Mouse (Mus musculus) ES-Bruce4 (cell line): ENCODE results near the gene Chit1. TPM values are rescaled to one million over a fixed set of nuclear protein-coding genes. Genes with fewer than 3 reads are reported as not detected.

Source experiments
- H3K27ac ChIP-seq: 2 replicates; pipeline ENCODE4 v1.5.1; 2012; ENCODE audit warnings: low read length, inconsistent platforms; ENCODE audit not compliant: insufficient read depth
- H3K27me3 ChIP-seq: 2 replicates; pipeline ENCODE4 v1.6.1; 2012; ENCODE audit warnings: mild to moderate bottlenecking, low read length, inconsistent platforms; ENCODE audit not compliant: control insufficient read depth, poor library complexity, insufficient read depth, severe bottlenecking
- H3K36me3 ChIP-seq: 2 replicates; pipeline ENCODE4 v1.6.1; 2012; ENCODE audit warnings: inconsistent platforms, mild to moderate bottlenecking, low read length, moderate library complexity; ENCODE audit not compliant: control insufficient read depth, poor library complexity, insufficient read depth, severe bottlenecking
- H3K4me1 ChIP-seq: one replicate; pipeline ENCODE4 v1.8.1; 2011; ENCODE audit warnings: low read length; ENCODE audit not compliant: control insufficient read depth, insufficient read depth
- H3K4me3 ChIP-seq: 2 replicates; pipeline ENCODE4 v1.5.1; 2011; ENCODE audit warnings: low read depth, mild to moderate bottlenecking, low read length
- H3K9ac ChIP-seq: 2 replicates; pipeline ENCODE4 v1.6.1; 2012; ENCODE audit warnings: low read depth, mild to moderate bottlenecking, inconsistent platforms; ENCODE audit not compliant: poor library complexity, severe bottlenecking
- H3K9me3 ChIP-seq: replicated peaks from 2 replicates; pipeline ENCODE4 v1.6.1; 2012; ENCODE audit warnings: mild to moderate bottlenecking, low read length, inconsistent platforms; ENCODE audit not compliant: control insufficient read depth, poor library complexity, insufficient read depth, severe bottlenecking
- CTCF ChIP-seq: IDR thresholded peaks from one replicate; pipeline ENCODE4 v1.8.1; 2011; ENCODE audit warnings: low read depth, low read length
- EP300 ChIP-seq: IDR thresholded peaks from 2 replicates; pipeline ENCODE4 v1.6.1; 2011; ENCODE audit warnings: low read depth, low read length; ENCODE audit not compliant: insufficient read depth
- POLR2A ChIP-seq: IDR thresholded peaks from one replicate; pipeline ENCODE4 v1.8.1; 2011; ENCODE audit warnings: low read length; ENCODE audit not compliant: insufficient read depth
- polyA plus RNA-seq: library from polyadenylated mRNA; stranded (reverse); fragments of >200 nt; gene quantifications from 2 replicates; pipeline ENCODE4 v1.2.4, GENCODE M21; 2011; ENCODE audit warnings: low read depth; ENCODE audit not compliant: missing spikeins, insufficient read depth, insufficient read length

Chit1 gene
- polyA plus RNA-seq, 1 experiment: not detected

DNA sequence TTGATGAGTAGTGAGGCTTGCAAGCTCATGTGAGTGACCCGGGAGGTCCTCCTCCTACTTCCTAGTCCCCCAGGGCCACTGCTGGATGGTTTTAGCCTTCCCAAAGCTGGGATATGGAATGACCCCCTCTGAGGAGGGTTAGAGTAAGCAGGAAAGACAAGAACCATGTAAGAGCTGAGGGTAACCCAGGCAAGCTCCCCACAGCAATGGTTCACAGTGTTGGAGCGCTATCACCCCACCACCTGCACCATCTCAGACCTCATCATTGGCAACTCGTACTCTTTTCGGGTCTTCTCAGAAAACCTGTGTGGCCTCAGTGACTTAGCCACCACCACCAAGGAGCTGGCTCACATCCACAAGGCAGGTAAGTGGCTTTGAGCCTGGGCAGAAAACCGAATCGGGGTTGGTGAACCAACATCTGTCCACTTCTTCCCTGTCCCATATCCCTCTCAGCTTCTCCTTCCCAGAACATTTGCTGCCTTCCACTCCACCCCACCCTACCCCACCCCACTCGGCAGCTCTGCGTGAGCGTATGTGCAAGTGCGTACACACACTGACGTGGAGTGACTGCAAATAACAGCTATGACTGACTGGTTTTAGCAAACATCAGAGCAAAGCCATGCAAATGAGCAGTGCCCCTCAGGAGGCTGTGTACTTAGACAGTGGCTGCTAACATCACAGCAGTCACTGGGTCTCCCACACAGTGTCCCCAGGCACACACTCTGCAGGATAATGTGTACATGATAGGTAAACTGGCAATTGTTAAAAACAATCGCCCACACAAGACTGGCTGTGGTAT is 87.4 kb downstream of the Chit1 start:
- H3K9me3 ChIP-seq: no peaks in the 10 kb centered on the region
- H3K4me1 ChIP-seq: peaks cover 11% of the 10 kb centered on the region
- H3K9ac ChIP-seq: no peak overlapping the region
- H3K36me3 ChIP-seq: no peaks in the 10 kb centered on the region
- no peak overlapping the region for H3K4me3 ChIP-seq
- TF ChIP-seq CTCF: no peak
- no peak for TF ChIP-seq EP300
- no peak for TF ChIP-seq POLR2A
- H3K27ac ChIP-seq: no peak overlapping the region
- H3K27me3 ChIP-seq: no peaks in the 10 kb centered on the region

GRCm38 (mm10) chr1:134200481-134200880 is 89.4 kb downstream of the Chit1 start:
- no peaks in the 10 kb centered on the region for H3K4me1 ChIP-seq
- H3K27me3 ChIP-seq: no peaks in the 10 kb centered on the region
- H3K36me3 ChIP-seq: no peaks in the 10 kb centered on the region
- H3K9ac ChIP-seq: no peak overlapping the region
- no peak overlapping the region for H3K27ac ChIP-seq
- no peaks in the 10 kb centered on the region for H3K9me3 ChIP-seq
- no peak for TF ChIP-seq POLR2A
- TF ChIP-seq EP300: no peak
- no peak for TF ChIP-seq CTCF
- no peak overlapping the region for H3K4me3 ChIP-seq

Other genes starting within 250 kb of the Chit1 start
- not detected in 2 replicates for gene Optc, start 203.2 kb upstream of the Chit1 start, polyA plus RNA-seq
- 0.37 TPM in 1 of 2 replicates, not detected in the other for gene Prelp, start 189.8 kb upstream of the Chit1 start, polyA plus RNA-seq
- gene Fmod, start 74.0 kb upstream of the Chit1 start, polyA plus RNA-seq: not detected in 2 replicates
- gene Btg2, start 32.1 kb upstream of the Chit1 start, polyA plus RNA-seq: 109 and 112 TPM in 2 replicates
- 1.3 and 1.8 TPM in 2 replicates for gene Chil1, start 70.9 kb downstream of the Chit1 start, polyA plus RNA-seq
- gene Mybph, start 82.2 kb downstream of the Chit1 start, polyA plus RNA-seq: not detected in 2 replicates
- 0.18 TPM in 1 of 2 replicates, not detected in the other for gene Adora1, start 124.2 kb downstream of the Chit1 start, polyA plus RNA-seq
- gene Myog, start 178.7 kb downstream of the Chit1 start, polyA plus RNA-seq: not detected in 2 replicates
- 8.8 and 11.0 TPM in 2 replicates for gene Ppfia4, start 221.7 kb downstream of the Chit1 start, polyA plus RNA-seq